Mouse (Mus musculus) olfactory bulb, adult 2 months (tissue): ENCODE results near the gene Mast4. TPM values are rescaled to one million over a fixed set of nuclear protein-coding genes. Genes with fewer than 3 reads are reported as not detected.

Experiments used
- H3K27ac ChIP-seq: fragments of 200-500 bp; 2 replicates; pipeline ENCODE4 v1.5.1; 2012; ENCODE audit warnings: low read depth, low read length; ENCODE audit not compliant: insufficient read depth
- H3K4me1 ChIP-seq: fragments of 200-500 bp; 2 replicates; pipeline ENCODE4 v1.6.1; 2012; ENCODE audit warnings: low read length; ENCODE audit not compliant: control insufficient read depth, insufficient read depth
- H3K4me3 ChIP-seq: fragments of 200-500 bp; 2 replicates; pipeline ENCODE4 v1.5.1; 2012; ENCODE audit warnings: mild to moderate bottlenecking, low read depth, low read length, moderate library complexity; ENCODE audit not compliant: insufficient read depth
- CTCF ChIP-seq: fragments of 200-500 bp; IDR thresholded peaks from 2 replicates; pipeline ENCODE4 v1.5.1; 2012; ENCODE audit warnings: low read depth, mild to moderate bottlenecking, low read length, moderate library complexity; ENCODE audit not compliant: insufficient read depth
- POLR2A ChIP-seq: fragments of 200-500 bp; IDR thresholded peaks from 2 replicates; pipeline ENCODE4 v1.6.1; 2012; ENCODE audit warnings: mild to moderate bottlenecking, low read depth, low read length, moderate library complexity; ENCODE audit not compliant: insufficient read depth
- WGBS: fragments of 180-500 bp; shearing (Covaris S2); methylation state at CpG from one replicate; pipeline ENCODE4 v1.1.7; 2018; 5-methylcytosine and 5-hydroxymethylcytosine counted together
- polyA plus RNA-seq: library from polyadenylated mRNA; stranded (reverse); fragments of >200 nt; gene quantifications from 2 replicates; pipeline ENCODE4 v1.2.4, GENCODE M21; 2012; ENCODE audit warnings: low replicate concordance; ENCODE audit not compliant: missing spikeins, insufficient read depth, insufficient read length

Gene Mast4
- polyA plus RNA-seq, 1 experiment: not detected

DNA sequence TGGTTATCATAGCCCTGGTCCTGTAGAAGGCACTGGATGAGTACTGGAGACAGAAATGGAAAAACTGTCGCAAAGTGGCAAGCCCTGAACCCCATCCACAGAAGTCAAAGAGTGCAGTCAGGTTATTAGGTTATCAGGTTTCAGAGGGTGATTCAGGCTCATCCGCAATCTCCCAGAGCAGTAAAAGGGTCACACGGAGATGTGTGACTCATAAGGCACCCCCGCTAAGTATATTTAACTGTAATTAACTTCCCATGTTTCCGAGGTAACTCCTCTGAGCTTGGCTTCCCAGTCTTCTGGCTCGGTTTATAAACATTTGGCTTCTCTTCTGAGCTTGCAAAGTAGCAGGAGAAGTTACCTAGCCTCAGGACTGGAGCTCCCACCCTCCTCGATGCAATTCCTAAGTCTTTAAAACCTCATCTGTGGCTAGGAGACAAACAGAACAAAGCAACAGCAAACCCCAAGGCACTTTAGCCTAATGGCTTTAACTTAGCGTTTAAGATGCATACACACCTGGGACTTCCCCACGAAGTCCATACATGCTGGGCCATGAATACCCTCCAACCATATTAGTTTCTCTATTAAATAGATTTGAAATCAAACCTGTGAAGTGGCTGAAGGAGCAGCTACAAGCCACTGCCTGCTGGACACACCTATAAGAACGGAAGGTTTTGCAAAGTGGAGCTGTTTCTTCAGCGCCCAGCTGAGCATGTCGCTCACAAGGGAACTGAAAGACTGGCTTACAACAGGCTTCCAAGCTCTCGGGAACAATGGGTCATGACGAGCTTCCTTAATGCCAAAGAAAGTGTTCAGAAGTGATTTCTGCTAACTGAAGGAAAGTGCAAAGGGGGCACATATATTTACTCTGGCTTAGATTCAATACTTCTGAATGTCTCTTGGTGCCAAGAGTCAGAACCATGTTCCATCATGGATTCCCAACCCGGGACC, 439.7 kb downstream of the Mast4 start:
- 35% methylated on average over 15 of the region's 15 CpGs for WGBS
- Histone ChIP-seq H3K4me1 (peaks cover 16% of the 10 kb centered on the region), H3K27ac (peak overlapping the region; percentile 25; the same call in 1 of the 2 replicates), H3K4me3 (no peak overlapping the region)
- no peak for TF ChIP-seq POLR2A
- TF ChIP-seq CTCF: no peak

DNA sequence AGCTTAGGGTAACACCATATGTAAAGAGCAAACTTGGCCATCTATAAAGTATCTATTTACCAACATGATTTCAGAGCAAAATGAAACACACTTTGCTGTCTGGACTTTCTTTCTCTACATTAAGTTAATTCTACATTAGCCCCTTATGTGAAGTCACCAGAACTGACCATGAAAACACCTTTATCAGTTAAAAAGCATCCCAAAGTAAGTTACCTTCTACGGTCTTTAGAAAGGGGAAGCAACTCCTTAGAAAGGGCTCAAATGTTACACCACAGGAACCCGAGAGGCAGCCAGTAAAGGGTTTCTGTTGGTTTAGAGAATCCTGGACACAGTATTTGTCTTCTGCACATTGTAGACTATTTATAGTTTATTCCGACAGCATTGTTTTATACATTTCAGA, 441.5 kb downstream of the Mast4 start:
- 85% methylated on average over 3 of the region's 3 CpGs for WGBS

DNA sequence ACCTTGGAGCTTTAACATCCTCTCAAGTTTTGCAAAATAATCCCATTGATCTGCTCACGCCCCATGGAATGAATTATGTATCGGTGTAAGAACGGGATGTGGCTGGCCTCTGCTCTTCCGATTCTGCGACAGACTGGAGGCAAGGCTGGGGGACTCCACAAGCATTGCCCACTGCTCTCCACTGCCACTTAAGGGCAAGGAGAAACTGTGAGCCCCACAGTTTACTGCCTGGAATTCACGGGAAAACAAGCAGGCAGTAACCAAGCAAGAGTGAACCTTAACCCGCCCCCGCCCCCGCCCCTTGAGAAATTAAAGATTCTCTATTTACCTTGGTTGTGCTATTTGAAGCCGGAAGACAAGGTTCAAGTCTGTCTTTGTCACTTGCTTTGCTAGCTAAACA, 444.3 kb downstream of the Mast4 start:
- Histone ChIP-seq H3K4me1 (peaks cover 7% of the 10 kb centered on the region), H3K27ac (no peak overlapping the region), H3K4me3 (no peak overlapping the region)
- TF ChIP-seq CTCF (no peak), POLR2A (no peak)
- WGBS: 94% methylated on average over 10 of the region's 10 CpGs

More for the DNA sequence above, 441.5 kb downstream of the Mast4 start:
- H3K4me1 ChIP-seq: peaks cover 7% of the 10 kb centered on the region
- no peak overlapping the region for H3K27ac ChIP-seq
- no peak overlapping the region for H3K4me3 ChIP-seq
- TF ChIP-seq CTCF (no peak), POLR2A (no peak)

DNA sequence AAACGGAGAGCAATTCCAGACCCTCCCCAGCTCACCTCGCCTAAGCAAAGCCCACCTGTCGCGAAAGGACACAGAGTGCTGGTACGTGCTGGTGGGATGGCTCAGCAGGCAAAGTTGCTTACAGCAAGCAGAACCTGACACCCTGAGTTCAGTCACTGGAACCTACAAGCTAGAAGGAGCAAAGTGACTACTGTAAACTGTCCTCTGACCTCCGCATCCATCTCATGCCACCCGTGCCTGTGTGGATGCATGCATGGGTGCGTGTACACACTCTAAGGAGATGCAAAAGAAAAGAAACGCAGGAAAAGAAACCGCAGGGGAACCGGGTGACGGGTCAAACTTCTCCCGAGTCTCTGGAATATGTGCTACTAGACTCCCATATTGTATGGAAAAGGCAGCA, 444.8 kb downstream of the Mast4 start:
- Histone ChIP-seq H3K4me3 (no peak overlapping the region), H3K4me1 (peaks cover 4% of the 10 kb centered on the region), H3K27ac (no peak overlapping the region)
- TF ChIP-seq POLR2A (no peak), CTCF (no peak)
- WGBS: 93% methylated on average over 13 of the region's 13 CpGs

DNA sequence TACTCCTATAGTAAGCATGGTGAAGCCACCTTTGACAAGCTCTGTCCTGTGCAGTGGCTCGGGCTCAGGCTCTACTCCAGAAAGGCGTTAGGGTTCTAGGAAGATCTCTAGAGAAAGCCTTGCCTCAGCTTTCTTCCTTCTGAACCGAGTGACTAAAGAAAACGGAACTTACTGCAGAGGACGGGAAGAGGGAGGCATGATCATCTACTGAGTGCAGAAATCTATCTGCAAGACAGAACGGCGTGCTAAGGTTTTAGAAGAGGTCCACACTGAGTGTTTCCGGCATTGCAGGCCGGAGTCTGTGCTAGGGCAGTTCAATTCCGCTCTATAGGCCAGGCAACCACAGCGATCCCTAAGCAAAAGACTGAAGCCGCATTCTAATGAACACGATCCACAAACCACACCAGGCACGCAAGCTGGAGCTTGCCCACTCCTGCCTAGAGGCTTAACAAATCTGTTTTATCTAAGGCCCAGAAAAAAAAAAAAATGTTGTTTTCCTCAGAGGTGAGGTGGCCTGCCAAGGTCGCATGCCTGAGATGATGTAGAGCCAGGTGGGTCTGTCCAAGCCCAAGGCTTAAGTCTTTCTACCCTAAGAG, 445.3 kb downstream of the Mast4 start:
- H3K27ac ChIP-seq: no peak overlapping the region; the same call in 1 of the 2 replicates
- H3K4me3 ChIP-seq: no peak overlapping the region
- peaks cover 4% of the 10 kb centered on the region for H3K4me1 ChIP-seq
- TF ChIP-seq CTCF (no peak), POLR2A (no peak)
- WGBS: 69% methylated on average over 15 of the region's 15 CpGs

DNA sequence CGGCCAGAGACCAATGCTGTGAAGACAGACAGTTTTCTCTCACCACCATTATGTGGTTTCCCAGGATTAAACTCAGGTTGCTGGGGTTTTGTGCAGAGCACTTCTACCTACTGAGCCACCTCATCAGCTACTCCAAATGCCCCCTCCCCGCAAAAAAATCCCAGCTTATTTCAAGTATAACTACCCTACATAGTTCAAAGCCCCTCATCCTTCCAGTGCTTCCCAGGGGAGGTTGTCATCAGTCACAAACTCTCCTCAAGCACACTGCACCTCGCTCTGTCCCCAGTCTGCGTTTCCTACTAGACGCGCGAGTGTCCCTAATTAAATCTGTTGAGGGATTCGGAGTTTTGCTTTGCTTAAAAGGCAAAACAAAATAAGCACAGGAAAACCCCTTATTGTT, 446.1 kb downstream of the Mast4 start:
- TF ChIP-seq CTCF (no peak), POLR2A (no peak)
- no peak overlapping the region for H3K27ac ChIP-seq
- H3K4me1 ChIP-seq: peaks cover 4% of the 10 kb centered on the region
- H3K4me3 ChIP-seq: no peak overlapping the region
- WGBS: 52% methylated on average over 8 of the region's 8 CpGs

DNA sequence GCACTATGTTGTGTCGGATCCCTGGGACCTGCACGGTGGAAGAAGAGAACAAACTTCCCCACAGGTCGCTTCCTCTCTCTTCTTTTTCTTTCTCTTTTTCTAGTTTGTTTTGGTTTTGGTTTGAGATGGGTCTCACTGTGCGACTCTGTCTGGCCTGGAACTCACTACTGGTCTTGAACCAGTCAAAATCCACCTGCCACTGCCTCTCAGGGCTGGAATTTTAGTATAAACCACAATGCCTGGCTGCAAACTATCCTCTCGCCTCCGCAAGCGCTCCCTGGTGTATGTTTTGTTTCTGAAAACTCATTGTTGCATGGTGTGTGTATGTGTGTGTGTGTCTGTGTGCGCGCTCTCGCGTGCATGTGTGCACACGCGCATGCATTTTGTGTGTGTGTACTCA, 446.8 kb downstream of the Mast4 start:
- WGBS: 98% methylated on average over 13 of the region's 13 CpGs
- no peak overlapping the region for H3K4me3 ChIP-seq

DNA sequence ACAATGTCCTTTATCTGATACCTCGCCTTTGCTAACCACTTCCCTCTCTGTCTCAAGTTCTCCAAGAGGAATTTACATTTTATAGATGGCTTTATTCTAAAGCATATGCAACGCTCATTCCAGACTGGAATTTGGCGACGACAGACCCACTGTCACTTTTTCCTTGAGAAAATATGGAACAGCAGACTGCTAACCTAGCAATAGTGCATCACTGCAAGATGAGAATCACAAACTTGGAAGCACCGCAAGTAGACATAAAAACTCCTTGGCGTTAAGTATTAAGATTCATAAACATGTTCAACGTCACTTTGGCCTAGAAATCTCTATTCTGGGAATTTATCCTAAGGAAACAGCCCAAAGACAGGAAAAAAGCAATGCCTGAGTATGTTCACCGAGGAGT, 447.5 kb downstream of the Mast4 start:
- WGBS: 90% methylated on average over 8 of the region's 8 CpGs
- H3K27ac ChIP-seq: no peak overlapping the region
- H3K4me1 ChIP-seq: peaks cover 4% of the 10 kb centered on the region
- no peak overlapping the region for H3K4me3 ChIP-seq
- TF ChIP-seq CTCF (no peak), POLR2A (no peak)

More for the DNA sequence above, 446.8 kb downstream of the Mast4 start:
- TF ChIP-seq CTCF: no peak
- no peak for TF ChIP-seq POLR2A
- Histone ChIP-seq H3K27ac (no peak overlapping the region), H3K4me1 (peaks cover 4% of the 10 kb centered on the region)

DNA sequence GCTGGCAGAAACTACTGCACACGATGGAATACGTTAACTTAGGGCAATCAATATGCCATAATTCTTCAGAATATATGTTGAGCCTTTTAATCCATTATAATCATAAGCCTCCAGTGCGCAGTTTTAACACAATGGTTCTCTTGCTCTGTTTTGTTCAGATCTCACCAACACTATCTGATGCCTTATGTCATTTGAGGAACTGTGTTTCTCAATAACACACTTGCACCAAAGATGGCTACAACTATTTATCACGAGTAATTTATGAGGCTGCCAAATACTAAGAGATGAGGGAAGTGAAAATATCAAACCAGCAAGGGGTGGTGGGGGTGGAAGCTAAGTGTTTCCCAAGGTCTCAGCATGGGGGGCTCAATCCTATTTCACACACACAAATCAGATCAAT, 448.1 kb downstream of the Mast4 start:
- no peak overlapping the region for H3K4me3 ChIP-seq
- H3K27ac ChIP-seq: no peak overlapping the region
- WGBS: 80% methylated on average over 4 of the region's 4 CpGs
- peaks cover 4% of the 10 kb centered on the region for H3K4me1 ChIP-seq
- TF ChIP-seq CTCF: no peak
- no peak for TF ChIP-seq POLR2A
